Mouse (Mus musculus) testis, postnatal 14 days (tissue): ENCODE measurements around the gene Piezo1.

Experiments used
- DNase-seq: peaks from one replicate; pipeline ENCODE4 v3.0.0; 2021; ENCODE audit warnings: low spot score

The Piezo1 gene

DNA sequence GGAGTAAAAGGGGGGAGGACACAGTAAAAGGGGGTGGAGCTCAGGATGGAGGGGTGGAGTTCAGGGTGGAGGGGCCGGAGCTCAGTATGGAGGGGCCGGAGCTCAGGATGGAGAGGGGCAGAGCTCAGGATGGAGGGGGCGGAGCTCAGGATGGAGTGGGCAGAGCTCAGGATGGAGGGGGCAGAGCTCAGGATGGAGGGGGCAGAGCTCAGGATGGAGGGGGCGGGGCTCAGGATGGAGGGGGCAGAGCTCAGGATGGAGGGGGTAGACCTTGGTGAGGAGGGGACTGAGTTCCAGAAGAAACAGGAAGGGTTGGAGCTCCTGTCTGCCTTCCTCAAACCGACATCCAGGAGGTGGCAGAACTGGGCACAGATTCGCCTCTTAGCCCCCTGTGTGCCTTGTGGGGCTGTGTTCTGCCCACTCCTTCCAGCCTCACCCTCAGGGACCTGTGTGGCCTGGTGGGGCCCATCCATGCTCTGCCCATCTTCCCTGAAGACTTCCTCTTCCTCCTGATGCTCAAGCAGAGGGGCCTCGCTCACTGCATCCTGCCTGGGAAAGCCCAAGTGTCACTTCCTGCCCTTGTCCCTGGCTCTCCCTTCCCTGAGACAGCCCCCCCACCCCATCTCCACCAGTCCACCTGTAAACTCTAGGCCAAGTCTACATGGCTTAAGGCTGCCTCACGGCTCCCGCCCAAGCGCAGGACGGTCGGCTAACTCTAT lies 54.0 kb downstream of the Piezo1 start:
- no peak for DNase-seq

DNA sequence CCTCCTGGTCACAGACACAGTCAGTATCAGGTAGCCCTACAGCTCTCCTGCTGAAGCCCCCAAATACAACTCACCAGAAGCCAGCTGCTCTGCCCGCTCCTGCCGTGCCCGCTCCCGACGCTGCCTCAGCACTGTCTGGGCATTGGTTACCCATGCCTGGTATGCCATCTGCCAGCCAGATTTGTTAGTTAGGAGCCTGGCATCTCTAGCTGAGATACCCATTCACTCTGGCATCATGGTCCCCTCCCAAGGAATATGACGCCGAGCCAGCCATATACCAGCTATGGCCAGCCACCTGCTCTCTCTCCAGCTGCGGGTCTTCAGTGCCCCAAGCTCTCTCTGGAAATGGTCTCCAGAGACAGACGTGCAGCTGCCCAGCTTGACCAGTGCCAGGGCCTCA lies 62.7 kb downstream of the Piezo1 start:
- DNase-seq: no peak

DNA sequence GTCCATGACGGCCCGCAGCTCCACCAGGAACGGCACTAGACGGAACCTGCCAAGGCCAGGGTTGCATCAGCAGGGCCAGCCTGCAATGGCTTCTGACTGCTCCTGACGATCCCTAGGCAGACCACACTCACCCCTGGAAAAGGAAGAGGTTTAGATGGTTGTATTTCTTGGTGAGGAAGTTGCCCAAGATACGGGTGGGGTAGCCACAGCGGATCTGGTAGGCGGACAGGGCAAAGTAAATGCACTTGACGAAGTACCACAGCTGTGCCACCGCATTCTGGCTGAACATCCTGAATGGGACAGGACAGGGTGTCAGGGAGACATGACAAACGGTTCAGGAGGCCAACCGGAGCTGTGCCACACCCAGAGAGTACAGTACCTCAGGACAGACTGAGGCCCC lies 66.3 kb downstream of the Piezo1 start:
- DNase-seq: no peak

DNA sequence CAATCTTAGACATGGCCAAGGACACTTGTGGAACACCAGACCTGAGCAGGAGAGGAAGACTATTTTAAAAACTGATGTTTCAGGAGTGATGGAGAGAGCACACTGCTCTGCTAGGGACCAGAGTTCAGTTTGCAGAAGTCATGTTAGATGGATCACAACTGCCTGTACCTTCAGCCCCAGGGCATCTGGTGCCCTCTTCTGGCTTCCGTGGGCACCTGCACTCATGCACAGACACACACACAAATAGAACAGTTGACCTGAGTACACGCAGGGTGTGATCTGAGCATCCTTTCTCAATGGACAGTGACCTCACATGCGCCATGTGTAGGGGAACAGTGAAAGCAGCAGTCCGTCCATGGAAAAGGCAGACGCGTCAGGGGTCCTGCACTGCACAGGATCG lies 67.3 kb downstream of the Piezo1 start:
- no peak for DNase-seq

DNA sequence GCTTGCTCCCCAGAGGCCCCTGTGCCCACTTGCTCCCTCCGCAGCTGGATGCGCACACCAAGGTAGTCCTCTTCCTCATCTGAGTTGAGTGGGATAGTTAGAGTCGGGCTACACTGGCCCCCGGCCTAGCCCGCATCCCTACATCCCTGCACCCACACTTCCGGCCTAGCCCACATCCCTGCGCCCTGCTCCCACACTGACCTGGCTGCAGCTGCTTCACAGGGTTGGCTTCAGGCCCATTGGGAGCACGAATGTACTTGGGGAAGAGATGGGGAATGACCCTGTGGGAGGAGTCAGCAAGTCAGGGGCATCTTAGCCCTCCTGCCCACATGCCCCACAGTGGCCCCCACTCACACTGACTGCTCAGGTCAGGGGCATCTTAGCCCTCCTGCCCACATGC lies 68.7 kb downstream of the Piezo1 start:
- DNase-seq: no peak

DNA sequence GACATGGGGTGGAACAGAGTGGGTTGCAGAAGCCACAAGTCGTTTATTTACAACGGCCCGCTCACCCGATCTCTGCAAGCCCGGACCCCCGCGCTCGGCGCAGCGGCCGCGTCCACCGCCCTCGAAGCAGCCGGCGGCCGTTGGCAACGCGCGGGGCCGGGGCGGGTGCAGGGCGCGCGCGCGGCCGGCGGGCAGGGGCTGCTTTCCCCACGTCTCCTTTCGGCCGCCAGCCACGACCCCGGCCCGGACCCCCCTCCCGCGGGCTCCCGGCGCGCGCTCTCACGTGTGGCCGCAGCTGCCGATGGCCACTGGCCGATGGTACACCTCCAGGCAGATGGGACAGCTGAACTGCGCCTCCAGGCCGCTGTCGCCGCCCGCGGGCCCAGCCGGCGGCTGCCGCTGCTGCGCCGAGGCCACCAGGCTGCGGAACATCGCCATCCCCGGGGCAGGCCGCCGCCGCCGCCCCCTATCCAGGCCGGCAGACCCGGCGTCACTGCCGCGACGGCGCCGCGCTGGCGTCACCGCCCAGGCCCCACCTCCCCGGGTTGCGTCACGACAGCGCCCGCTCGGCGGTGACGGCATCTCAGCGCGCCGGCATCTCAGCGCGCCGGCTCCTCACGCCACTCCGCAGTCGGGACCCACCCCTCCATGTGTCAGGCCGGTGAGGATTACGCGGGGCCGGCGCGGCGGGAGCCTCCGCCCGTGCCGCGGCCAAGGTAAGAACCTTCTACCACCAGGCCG lies 75.4 kb downstream of the Piezo1 start, which contains the start of the genes Rnf166 and Ctu2:
Rnf166 (minus strand) TSS at position 485 of the 741 bp plus-strand sequence.
Ctu2 (plus strand) TSS at position 564 of the 741 bp plus-strand sequence.
- peak; percentile 92 for DNase-seq

DNA sequence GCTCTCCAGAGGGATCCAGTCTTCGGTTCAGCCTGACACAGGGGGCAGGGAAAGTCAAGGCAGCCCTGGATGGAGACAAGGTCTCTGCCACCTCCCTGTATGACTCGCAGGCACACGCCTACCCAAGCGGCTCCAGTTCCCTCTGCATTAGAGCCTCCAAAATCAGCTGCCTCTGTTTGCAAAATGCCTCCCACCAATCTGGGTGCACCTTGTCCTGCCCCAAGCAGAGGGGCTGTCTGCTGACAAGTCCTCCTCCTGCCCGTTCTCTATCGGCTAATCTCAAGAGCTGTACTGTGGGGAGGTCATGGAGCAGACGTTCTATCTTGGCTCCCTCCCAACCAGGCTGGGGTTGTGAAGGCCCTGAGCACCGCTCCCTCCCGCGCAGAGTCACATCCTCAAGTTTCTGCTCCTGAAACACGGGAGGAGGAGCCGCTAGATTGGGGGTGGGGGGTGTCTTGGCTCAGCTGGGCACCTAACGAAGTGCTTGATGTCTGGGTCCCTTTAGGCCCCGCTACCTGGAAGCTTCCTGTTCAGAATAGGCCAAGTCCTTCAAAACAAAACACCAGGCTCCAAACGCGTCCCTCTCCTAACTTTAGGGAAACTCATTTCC lies 76.1 kb downstream of the Piezo1 start:
- DNase-seq: peak; percentile 72

DNA sequence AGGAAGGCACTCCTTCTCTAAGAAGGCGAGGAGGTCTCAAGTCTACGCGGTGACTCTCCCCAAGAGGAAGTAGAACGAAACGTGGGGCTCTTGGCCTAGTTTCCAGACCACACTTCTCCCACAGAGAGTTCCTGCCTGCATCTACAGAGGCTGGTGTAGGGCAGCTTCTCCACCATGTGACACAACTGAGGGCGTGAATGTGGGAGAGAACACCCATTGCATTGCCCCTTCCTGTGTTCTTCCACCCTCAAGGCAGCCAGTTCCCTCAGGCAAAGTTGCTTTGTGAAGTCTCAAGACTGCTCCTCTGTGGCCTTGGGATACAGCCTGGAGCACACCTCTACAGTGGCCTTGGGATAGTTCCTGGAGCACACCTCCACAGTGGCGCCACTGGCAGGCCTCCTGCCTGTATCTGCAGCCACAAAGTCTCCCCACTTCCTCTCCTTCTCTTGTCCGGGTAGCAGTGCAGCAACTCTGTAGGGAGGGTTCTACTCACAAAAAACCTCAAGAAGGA lies 77.2 kb downstream of the Piezo1 start:
- DNase-seq: no peak

DNA sequence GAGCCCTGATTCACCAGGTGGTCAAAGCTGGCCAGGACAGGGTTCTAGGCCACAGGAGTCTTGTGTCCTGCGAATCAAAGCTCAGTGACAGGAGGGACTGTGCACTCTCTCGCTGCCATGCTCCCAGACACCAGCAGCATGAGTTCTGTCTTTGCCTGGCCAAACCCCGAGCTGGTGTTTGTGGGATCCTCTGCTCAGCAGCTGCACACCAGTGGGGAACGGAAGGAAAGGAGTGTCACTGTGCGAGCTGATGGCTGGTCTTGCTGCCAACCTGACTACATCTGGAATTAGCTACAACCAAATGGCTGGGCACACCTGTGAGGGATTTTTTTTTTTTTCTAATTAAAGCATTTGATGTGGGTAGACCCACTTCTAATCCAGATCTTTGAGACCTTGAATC lies 80.4 kb downstream of the Piezo1 start:
- DNase-seq: no peak

DNA sequence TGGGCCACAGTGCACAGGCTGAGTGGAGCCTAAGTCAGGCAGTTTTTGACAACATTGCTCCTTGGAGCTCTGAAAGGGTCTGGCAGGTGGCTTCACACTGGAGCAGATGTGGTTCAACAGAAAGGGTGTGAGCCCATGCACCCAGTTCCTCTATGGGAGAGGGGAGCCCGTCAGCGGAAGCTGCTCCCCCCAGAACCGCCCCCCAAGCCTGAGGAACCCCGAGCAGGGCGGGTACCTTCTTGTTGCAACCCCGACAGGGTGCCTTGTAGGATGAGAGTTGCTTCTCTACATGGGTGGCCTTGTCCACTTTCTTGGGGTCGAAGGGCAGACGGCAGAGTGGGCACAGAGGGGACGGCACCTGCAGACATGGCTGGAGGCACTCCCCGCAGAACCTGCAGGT lies 81.2 kb downstream of the Piezo1 start:
- no peak for DNase-seq

DNA sequence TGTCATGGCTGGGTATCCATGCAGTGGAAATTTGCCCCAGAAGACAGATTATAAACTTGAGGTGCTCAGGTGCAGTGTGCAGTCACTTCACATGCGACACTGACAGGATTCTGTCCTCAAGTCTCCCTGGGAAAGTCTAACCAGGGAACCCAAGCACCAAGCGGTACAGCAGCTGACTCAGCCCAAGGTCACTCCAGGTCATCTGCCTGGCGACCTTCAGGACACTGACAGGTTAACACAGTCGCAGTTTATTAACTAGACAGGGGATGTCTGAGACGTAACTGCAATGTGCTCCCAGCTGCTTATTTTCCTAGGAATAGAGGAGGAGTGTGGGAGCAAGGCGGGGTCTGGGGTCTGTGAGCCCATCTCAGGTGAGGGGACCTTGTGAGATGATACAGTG lies 81.7 kb downstream of the Piezo1 start:
- no peak for DNase-seq

DNA sequence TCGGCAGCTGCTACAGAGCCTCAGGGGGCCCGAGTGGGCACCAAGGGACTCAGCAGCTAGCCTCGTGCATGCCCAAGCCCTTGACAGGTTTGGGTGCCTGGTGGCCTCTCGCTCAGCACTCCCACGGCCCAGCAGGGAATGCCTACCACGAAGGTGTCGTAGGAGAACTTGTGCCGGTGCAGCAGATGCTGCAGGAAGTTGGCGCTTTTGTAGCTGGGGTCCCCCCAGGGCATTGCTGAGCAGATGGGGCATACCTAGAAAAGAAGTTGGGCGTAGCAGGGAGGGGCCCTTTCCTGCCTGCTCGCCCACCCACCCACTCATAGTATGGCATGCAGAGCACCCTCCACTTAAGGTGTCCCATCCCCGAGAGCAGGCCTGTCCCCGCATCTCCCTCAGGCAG lies 83.3 kb downstream of the Piezo1 start:
- DNase-seq: no peak

DNA sequence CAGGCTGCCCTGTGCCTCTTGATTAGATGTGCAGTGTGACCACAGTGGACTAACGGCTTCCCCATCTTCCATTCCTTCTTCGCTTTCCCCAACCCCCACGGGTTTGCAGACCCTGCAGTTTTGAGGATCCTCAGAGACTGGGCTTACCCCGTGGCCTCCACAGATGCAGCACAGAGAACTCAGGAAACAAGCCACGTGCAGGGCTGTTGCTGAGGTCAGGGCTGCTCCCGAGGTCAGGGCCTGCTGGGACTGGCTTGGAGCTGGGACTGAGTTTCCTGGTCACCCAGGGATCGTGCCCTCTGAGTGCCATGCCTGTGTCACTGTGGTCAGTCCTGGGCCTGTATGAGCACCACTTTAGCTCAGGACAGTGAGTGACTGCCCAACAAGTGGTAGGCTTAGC lies 86.1 kb downstream of the Piezo1 start:
- no peak for DNase-seq

DNA sequence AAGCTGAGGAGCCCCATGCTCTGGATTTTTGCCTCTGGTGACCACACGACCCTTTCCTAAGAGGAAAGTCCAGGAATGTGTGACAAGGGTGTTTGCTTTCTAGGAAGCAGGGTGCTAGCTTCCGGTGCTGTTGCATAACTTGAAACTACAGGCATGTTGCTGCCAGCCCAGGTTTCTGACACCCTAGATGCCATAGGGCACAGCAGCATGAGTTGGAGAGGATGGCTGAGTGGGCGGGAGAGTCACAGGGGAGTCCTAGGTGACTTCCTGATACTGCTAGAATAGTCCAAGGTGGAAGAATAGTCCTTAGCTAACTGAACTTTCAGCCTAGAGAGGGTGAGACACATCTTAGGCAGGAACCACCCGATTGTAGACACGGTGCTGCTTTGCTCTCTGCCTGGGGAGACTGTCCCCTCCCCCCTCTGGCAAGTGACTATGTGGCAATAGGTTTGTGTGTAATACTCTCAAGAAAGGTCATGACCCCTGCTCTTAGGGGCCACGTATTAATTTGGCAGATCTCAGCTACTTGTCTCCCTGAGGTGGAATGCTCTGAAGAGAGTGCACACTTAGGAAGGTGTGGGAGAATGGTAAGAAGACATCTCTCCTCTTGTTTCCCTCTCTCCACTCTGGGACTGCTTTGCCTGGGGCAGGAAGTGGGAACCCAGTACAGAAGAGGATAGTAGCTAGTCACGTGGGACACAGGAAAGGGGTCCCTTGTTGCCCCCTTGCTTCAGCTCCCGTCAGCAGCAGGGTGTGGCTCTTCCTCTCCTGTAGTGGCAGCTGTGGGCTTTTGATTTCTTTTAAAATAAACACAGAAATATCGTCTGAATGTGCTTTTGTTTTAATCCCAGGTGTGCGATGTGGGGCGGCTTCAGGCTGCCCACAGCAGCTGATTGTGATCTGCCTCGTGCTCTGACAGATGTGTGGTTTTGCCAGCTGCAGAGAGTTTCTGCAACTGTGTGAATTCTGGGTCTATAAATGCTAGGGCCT lies 87.2 kb downstream of the Piezo1 start:
- DNase-seq: no peak

DNA sequence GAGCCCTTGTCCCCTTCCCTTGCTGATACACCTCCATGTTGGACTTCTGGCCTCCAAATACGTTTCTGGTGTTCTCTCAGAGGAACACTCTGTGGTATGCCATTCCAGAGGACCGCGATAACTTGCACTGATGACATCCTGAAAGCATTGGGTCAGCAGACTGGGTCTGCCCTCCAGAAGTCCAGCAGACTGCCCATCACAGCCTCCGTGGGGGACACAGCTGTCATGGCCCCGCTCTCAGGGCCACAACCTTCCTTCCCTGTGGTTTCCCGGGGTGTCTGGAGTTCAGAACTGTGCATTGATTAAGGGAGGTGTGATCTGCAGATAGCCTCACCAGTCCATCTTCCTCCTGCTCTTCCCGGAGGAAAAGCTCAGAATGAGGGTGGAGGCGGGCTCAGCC lies 88.6 kb downstream of the Piezo1 start:
- no peak for DNase-seq

DNA sequence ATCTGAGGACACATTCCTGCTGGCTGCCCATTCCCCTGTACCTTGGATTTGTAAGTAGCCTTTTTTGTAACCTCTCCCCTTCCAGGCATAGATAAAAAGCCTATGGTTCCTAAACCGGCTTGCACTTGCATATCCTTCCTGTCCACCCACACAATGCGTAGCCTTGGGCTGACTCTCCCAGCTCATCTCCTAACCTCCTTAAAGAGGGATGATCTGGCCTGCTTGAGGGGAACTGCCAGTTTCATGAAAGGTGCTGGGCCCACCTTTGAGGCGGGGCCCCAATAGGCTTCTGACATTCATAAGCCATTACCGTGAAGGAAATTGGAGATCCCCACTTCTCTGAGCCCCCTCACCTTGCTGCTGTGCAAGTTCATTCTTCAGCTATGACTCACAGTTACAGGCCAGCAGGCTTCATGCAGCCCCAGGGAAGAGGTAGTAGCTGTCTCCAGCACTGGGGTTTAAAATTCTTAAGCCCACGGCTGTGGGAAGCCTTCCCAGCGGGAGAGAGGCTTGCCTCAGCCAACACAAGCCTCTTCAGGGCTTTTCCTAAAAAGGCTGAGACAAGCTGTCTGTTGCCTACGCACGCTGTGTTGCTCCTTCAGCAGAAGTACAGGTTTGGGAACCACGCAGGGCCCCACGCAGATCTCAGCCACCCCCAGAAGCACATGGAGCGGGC lies 89.5 kb downstream of the Piezo1 start:
- DNase-seq: no peak

DNA sequence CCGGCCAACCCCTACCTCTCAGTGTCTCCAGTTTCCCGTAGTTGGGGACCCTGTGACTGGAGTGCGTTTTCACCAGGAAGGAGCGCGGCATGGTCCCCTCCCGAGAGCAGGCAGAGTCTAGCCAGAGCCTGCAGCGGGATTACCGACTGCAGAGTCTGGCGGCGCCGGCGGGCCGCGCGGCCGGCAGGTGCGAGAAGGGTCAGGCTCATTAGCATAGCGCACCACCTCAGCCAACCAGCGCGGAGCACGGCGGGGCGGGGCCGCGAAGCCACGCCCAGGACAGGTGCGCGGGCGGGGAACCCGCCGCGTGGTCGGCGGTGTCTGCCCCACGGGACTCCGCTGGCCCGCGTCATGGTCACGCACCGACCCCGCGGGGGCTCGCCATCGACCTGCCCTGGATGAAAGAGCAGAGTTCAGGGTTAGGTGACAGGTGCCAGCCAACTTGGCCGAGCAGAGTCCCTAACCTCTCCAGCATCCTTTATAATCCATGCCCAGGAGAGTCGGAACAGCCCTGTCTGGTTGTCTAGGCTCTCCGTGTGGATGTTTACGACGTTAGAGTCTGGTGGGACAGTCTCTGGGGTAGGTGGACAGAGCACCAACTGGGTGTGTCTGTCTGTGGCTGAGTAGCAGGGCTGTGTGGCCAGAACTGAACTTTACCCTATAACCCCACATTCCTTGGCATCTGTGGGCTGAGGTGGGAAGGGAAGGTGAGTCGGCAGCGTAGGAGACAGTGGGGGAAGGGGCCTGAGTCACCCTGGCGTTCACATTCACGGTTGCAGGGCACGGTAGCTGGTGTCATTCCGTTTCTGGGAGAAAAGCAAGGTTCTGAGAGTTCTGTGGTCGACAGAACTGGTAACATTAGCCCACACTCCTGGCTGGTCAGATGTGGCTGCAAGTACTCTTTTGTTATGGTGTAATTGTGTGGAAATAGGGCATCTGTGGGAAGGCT lies 90.3 kb downstream of the Piezo1 start, which contains the start of gene Snai3:
Snai3 (minus strand) TSS at position 210 of the 949 bp plus-strand sequence.
- peak; percentile 83 for DNase-seq

DNA sequence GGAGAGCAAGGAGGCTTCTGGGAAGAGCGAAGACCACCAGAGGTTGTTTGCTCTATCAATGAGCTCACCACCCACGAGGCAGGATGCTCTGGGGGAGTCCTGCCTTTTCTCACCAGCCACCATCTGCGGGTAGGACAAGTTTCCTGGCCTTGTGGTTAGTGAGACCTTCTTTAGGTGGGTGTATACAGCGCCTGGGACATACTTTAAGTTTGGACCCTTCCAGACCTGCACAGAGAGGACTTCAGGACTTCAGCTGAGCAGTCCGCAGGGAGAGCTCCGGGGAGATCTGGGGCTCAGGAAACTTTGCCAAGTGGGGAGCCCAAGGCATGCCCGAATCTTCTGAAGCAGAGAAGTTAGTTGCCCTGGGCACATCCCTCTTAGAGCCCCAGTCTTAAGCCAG lies 91.1 kb downstream of the Piezo1 start:
- no peak for DNase-seq

DNA sequence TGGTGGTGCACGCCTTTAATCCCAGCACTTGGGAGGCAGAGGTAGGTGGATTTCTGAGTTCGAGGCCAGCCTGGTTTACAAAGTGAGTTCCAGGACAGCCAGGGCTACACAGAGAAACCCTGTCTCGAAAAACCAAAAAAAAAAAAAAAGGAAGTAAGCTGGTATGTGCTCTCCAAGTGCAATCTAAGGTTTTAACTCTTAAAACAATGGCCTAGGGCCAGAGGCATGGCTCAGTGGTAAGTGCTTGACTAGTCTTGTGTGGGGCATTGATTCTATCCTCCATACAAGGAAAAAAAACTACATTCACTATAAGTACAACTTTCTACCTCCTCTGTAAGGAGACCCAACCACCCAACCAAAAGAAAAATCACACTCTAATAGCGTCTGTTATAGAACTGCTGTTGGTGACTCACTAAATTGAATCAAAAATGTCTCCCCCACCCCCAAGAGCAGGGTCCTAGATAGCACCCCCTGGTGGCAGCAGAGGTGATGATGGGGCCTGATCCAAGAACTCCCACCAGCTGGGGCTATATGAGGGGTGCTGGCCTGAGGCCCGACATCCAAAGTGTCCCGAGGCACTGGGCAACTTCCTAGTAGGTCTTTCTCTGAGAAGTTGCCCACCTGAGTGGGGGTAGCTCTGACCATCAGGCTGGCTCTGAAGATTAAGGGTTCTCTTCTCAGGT lies 91.8 kb downstream of the Piezo1 start:
- no peak for DNase-seq
